Mouse (Mus musculus) testis, postnatal 10 days (tissue): ENCODE data around the gene Ctnna3.

Experiments
- DNase-seq: peaks from one replicate; pipeline ENCODE4 v3.0.0; 2021; ENCODE audit warnings: low spot score

Ctnna3 gene

DNA sequence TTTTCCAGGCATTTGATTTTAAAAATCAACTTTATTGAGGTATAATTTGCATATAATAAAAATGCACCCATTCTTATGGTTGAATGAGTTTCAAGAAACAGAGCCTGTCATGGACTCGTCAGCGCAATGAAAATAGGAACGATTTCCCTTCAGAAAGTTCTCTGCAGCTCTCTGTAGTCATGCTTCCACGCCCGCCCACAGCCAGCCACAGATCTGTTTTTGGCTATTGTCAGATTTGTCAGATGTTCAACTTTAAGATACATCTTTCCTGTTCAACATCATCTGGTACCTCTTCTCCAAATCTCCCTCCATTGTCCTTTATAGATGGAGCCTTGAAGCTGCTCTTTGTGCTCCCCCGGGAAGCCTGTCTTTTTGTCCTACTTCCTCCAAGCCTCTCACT lies 280.3 kb downstream of the Ctnna3 start:
- DNase-seq, result no peak

DNA sequence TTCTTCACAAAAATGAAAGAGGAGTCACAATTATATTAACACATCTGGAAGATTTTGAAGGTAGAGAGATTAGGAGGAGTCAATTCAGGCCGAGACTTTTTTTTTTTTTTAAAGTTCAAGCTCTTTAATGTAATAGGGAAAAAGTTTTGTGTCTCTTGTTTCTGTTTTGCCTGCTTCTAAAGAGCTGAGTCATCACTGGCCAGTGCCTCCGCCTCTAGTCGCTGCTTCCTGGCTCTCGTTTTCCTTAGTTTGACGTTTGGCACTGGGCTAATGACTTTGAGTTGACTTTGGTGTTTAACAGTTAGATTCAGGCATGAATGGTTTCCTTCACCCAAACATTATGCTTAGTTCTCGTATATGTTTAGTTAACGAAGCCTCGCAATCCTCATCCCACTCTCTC lies 282.6 kb downstream of the Ctnna3 start:
- DNase-seq, result no peak

DNA sequence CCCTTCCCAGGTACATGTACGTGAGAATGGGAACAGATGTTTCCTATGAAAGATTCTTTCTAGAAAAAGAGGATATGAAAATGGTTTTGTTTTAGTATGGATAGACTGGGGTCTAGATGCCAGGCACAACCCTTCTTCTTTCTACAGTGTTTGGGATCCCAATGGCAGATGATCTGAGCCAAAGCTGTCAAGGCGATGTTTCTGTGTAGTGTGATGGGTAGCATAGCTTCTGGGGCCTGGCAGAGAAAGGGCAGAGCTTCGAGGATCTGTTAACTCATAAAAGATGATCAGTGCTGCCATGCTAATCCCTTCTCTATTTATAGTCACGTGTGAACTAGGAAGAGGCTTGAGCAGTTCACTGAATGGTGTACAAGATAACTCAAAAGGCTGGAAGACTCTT lies 284.3 kb downstream of the Ctnna3 start:
- no peak for DNase-seq

DNA sequence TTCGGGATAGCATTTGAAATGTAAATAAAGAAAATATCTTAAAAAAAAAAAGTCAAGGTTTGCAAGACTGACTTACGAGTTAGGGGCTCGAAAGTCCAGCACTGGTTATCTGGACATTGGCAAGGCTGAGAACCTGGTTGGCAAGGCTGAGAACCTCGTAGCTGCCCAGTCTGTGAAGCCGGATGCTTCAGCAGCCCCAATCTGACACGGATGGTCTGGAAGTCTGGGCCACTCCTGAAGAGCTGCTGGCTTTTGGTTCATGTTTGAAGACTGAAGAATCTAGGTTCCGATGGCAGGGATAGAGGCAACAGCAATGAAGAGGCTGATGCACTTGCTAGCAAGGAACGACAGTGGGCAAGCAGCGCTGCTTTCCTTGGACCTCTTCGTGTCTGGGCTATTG lies 339.0 kb downstream of the Ctnna3 start:
- DNase-seq, result no peak

DNA sequence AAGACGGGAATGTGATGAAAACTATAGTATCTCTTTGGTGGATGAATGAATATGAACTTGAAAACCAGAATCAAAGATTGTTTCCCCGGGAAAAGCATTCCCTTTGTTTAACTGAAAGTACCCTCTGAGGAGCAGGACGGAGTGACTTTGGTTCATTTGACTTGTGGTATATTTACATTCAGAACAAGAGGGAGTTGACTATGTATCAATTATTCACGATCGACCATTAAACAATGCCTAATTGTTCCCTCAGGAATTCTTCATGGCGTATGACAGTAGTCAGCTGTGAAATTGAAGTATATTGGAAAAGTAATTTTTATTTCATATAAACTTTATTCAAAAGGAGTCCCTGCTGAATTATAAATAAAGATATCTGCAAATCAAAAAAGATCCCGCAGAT lies 341.8 kb downstream of the Ctnna3 start:
- no peak for DNase-seq

DNA sequence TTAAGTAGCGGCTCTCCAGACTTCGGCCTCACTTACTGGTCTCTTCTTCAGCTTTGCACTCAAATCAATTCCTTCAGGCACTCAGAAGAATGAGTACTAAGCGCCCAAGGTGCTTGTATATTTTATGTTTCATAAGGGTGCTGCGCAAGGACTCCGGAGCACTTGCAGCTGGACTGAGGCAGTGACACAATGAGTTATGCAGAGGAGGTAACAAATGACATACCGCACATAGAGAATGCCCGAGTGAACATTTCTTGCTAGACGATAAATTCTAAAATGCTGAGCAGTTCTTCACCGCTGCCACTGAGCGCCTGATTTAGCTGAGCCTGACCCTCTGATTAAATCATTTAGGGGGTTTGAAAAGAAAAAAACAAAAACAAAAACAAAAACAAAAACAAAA lies 342.2 kb downstream of the Ctnna3 start:
- DNase-seq, result no peak

DNA sequence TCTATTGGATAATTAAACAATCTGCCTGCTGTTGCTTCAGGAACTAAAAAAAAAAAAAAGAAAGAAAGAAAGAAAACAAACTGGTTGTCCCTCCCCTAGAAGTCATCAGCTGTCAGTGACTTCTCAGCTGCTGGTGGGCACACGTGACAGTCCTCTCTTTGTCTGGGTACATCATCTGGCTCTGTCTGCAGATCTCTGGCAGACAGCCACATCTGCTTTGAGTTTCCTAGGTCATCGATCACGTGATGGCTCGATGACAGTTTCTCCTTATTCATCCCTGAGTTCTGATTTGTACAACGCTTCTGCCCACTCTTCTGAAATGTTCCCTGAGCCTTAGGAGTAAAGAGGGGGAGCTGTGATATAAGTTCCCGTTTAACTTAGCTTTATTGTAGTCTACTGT lies 352.1 kb downstream of the Ctnna3 start:
- no peak for DNase-seq

DNA sequence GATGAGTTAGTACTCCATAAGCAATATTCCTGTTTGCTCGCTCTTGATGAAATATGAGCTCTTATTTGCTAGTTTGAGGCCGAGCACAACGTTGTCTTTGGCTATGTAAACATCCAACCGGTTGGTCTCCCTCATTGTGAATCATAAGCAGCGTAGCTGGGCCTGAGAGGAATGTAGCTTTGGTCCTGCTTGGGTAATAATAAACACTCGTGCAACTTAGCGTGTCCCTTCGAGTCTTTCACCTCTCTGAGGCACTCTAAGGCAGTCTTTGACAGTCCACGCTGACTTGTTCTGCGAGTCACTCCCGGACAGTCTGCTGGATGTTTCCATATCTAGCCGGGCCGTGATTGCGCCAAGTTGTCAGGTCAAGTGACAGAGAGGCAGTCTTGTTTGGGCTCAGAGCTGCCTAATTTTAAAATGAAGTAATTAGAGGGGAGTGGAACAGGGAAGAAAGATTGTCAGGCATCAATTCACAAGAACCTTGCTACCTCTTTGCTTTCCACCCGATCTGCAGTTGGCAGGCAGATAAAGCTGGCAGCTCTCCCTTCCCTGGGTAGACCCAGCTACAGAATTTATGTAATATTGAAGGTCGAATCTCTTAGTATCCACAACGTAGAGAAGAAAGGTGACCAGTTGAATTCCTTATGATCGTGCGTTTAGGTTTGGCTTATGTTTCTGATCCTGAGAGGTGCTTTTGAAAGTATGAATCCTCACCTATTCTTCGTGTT lies 355.1 kb downstream of the Ctnna3 start:
- no peak for DNase-seq

DNA sequence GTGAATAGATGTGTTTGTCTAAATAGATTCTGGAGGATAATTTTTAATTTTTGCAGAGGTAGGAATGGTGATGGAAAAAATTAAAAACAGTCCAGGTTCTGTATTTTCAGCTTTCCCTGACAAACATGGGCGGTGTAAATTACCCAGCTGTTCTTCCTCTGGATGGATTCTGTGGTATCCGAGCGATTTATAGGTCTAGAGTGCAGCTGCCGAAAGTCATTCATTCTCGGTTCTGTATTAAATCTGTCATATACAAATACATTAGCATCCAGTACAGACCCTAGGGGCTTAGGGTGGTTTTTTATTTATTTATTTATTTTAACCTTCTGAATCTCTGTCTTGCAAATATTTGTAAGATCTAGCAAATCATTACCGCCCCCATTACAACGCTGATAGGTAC lies 356.5 kb downstream of the Ctnna3 start:
- DNase-seq, result no peak

DNA sequence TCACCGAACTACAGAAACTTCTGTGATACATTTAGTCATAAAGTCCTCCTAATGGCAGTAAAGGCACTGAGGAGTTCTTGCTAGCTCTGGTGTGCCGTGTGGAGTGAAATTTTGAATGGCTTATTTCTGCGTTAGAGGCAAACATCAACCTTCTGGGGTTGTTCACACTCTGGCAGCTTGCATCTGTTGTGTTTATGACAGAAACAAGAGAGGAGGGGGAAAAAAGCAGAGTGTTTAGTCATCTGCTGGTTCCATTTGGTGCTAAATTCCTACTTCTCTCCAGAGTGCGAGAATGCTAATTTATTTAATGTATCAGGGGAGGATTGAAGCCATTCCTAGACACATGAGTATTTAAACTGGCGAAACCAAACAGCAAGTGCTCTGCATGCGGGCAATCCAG lies 374.0 kb downstream of the Ctnna3 start:
- no peak for DNase-seq

DNA sequence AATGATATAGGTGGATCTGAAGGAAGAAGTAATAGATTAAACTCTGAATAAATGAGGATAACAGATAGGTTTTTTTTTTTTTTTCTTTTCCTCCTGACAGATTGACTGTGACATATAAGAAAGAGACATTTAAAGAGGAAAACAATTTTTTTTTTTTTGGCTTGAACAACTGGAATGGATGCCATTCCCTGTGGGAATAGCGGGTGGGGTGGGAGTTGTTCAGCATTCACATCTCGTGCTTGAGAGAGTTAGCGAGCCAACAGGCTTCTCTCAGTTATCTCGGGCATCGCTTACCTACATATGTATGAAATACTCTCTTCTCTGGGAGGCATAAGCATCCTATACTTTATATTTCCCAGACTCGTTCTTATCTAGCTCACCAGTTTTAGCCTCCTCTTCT lies 375.7 kb downstream of the Ctnna3 start:
- DNase-seq, result no peak

DNA sequence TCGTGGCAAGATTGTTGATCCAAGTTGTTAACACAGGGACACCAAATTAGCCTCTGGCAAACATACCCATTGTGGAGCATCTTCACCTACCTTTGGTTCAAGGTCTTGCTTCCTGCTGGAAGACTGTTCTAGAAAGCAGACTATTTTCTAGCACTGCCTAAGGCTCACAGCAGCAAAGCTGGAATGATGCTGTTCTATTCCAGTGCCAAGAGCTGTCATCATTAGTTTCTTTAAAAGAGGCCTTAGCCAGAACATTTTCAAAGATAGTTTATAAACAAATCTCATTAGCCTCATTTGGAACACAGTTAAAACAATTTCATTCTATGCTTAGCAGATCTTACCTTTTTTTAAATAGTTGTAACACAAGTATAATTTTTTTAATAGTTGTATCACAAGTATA lies 376.4 kb downstream of the Ctnna3 start:
- DNase-seq, result no peak

DNA sequence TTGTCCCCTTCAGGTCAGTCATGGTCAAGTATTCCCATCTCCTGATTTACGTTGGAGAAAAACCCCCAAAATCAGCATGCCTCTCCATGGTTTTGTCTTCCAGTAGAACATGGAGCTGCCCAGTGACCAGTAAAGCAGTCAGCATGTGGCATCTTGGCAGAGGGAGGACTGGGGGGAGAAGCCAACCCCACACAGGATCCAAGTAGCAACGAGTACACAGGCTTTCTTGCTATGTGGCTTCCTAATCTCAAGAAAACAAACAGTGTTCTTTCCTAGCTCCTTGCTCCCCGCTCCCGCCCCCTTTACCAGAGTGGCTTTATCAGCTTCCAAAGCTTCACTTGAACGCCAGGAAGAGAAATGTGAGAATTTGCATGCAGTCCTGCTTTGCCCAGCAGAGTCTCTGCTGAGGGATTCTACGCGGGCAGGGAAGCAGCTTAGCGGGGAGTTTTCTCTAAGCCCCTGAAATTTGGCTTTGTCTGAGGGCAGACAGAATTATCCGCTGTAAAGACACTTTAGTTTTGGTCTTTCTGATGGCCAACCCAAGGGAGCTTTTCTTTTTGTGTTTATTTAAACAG lies 380.2 kb downstream of the Ctnna3 start:
- DNase-seq, result no peak

DNA sequence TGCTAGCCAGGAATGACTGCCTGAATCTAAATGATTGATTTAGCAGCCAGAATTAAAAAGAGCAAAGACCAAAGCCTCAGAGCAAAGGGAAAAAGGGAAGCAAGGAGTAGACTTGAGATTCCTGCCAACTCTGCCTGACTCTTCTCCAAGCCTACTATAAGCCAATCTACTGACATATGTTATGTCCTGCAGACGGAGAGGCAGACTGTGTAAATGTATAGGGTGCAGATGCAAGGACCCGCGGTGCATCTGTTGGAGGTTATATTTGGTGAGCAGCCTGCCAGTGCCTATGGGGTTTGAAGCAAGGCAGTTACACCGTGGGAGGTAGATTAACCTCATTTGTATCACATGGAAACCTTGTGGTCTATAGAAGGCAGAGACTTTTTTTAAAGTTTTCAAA lies 409.1 kb downstream of the Ctnna3 start:
- DNase-seq, result no peak

DNA sequence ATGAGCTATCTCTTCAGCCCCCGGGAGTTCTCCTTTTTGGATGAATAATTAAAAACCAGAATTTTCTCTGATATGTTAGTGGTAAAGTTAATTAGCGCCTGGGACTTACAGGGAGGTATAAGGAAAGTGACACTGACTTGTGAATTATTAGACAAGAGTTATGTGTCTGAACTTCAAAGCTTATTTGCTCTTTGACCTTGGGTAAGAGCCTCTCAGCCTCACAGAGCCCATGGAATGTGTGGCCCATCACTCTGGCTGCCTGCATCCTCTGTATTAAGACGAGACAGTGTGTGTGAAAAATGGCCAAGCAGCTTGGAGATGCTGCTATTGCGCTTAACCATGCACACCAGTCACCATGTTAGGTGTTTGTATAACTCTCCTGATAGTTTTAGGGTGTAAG lies 422.0 kb downstream of the Ctnna3 start:
- no peak for DNase-seq

DNA sequence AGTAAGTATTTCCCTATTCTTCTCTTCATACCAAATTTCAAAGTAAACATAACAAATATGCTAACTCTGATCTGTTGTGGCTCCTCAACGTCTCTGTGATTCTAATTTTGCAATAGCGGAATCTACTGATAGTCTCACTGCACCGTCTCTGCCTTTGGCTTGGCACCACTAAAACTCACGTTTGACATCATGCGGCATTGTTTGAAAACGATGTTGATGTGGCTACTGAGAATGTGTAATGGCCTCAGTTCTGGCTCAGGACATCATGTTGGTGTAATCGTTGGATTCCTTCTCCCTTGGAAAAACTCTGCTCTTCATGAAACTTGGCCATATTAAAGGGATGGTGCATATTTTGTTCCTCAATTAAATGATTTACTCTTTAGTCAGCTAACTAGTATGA lies 439.2 kb downstream of the Ctnna3 start:
- DNase-seq, result no peak

DNA sequence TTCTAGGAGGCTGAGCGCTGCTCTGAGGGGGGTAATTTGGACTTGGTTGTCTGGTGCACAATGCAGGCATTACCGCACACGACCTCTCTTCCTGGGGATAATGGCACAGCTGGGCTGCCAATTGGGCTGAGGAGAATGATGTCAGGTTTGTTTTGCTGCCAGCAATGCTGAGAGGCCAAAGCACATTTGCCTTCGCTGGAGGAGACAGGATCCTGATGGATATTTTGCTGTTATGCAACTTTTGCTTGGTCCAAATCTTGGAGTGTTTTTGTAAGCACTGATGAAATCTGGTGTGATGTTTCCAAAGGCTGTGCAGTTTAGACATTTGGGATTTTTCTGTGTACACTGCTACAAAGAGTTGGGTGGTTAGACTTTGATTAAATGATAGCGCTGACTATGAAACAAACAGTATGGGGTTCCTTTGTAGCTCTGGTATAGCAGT lies 450.6 kb downstream of the Ctnna3 start:
- DNase-seq, result no peak

DNA sequence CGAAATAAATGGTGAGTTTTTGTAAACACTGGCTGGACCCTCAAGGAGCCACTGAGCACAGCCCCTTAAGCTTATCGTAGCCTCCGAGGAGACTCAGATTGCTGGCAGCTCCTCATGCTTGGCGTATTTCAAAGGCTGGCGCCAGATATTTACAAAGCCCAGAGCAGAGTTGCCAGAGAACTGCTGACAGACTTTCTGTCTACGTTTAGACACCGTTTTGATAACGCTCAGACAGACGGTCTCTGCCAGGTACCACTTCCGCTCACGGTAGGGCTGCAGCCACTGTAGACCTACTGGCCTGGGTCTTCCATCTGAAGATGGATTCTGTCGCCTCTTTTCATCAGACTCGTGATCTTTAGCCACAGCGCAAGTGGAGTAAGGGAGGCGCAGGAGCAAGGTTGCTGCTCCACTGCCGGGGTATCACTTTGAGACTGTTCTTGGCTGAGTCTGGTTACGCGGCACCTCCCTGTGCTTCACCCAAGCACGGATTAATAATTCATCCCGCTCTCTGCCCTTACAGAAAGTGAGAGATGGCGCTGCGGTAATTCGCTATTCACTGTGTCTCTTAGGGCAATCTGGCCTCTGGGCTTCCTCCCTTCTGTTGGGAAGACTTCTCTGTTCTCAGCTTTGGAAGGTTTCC lies 456.7 kb downstream of the Ctnna3 start:
- DNase-seq, result no peak

DNA sequence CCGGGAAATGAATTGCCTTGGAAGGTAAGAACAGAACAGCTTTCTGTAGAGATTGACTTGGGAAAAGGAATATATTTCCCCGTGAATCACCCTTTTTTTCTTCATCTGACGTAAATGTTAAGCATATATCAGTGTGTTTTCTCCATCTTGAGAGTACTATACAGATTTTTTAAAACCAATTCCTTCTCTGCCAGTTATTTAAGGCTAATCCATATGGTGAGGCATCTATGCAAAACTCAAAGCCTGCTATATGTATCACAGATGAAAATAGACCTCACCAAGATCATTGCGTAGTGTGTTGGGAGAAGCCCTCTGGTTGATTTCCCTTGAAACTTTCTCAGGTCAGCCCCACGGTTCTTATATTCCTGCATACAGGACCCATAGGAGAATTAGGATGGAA lies 464.7 kb downstream of the Ctnna3 start:
- no peak for DNase-seq

DNA sequence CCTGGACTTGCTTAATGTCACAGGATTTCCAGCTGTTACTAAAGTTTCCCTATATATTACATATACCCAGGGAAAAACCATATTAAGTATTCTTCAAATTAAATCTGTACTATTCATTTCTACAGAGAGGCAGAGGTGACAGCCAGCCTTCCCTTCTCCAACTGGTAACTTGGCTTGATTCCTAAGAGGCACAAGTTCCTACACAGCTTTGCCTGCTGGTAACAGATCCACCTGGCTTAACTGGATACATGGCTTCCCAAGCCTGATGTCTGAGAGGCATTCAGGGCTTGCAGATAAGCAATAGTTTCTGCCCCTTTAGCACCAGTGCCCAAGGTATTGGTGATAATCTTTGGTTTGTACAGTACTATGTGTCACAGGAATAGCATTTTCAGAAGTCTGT lies 470.0 kb downstream of the Ctnna3 start:
- DNase-seq, result no peak

DNA sequence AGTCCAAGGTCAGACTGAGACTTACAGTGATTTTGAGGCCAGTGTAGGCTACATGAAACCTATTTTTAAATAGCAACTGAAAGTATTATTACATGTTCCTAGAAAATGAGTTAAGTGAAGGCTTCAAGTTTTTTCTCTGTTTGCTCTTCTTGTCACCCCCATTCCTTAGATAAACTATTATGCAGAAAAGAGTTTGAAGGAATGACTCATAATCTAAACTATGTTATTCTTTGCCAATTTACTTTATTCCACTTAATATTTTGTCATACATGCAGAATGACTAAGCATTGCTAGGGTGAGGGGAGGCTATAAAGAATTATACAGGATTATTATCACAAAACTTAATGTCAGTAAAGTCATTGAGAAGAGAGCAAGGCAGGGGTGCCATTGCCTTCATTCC lies 479.0 kb downstream of the Ctnna3 start:
- DNase-seq, result no peak

DNA sequence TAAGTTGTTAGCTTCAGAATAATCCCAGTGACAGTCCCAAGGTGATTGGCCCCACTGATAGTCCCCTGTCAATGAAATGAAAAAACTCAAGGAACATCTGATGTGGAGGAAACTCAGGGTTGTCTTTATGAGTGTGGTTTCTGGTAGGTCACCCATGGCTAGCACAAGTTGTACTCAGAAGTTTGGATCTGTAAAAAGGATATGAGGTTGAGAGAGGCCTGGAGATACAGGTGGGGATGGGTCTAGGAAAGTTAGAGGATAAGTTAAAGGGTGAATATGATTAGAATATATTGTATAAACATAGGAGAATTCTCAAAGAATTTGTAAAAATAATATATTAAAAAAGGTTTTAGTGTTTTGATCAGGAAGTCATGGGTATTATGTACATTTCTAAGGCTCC lies 497.4 kb downstream of the Ctnna3 start, which contains the start of gene Gm10118:
Gene Gm10118, minus strand, starts transcription at position 101 of the 400 bp plus-strand sequence.
- DNase-seq, result no peak

DNA sequence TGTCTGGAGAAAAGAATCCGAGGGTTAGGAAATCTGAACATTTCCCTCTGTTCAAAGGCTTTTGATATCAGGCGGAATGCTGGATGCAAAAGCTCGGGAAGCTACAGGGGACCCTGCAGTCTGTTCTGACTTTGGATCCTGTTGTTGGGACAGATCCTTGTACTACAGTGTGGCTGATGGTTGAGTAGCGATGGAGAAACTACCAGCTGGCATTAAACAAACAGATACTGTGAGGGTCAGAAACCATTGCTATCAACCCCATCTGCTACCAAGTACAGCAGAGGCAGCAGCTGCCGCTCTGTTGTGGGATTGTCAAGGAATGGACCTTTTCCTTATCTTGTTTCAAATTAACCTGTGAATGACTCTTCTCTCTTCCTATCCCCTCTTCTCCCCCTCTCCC lies 504.0 kb downstream of the Ctnna3 start:
- DNase-seq, result no peak

DNA sequence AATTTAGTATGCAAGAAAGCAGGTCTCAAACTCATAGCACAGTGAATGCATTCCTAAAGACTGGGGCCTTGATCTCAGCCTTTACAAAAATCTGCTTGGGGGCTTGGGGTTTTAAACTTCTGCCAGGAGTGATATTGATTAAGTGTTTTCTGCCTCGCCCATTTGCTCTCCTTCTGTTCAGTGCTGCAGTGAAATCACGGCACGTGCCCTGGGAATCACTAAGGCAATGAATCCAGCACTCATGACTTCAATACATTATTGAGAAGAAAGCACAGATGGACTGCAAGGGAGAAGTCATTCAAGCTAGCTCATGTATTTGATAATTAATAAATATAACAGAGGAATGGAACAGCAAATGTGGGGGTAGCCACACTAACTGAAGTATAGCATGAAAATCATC lies 515.6 kb downstream of the Ctnna3 start:
- DNase-seq, result no peak
